Mouse (Mus musculus) Muller cell, postnatal 12 days (primary cell): Measurements from ENCODE around the gene Tmem138.
"Not testable (repeated sequence)": the region's sequence is repeated elsewhere in the genome, so short reads cannot be mapped to it uniquely, and the experiment has no call there.

ENCODE experiments used
- DNase-seq: peaks from one replicate; pipeline ENCODE4 v3.0.0-alpha.2; 2015; ENCODE audit errors: inconsistent ontology term

Gene Tmem138

GRCm38 (mm10) chr19:10569627-10570026 lies 7.5 kb downstream of the Tmem138 start:
- no peak for DNase-seq

GRCm38 (mm10) chr19:10565217-10565616 lies 11.9 kb downstream of the Tmem138 start:
- no peak for DNase-seq

GRCm38 (mm10) chr19:10564278-10564677 lies 12.9 kb downstream of the Tmem138 start:
- DNase-seq: no peak

GRCm38 (mm10) chr19:10562351-10562750 lies 14.8 kb downstream of the Tmem138 start:
- no peak for DNase-seq

- DNase-seq: peak; percentile 90
Measured at GRCm38 (mm10) chr19:10561558-10562314, 15.4 kb downstream of the Tmem138 start.

- no peak for DNase-seq
Measured at GRCm38 (mm10) chr19:10560108-10560507, 17.1 kb downstream of the Tmem138 start.

- DNase-seq: not testable (repeated sequence)
Measured at GRCm38 (mm10) chr19:10557837-10558375, 19.3 kb downstream of the Tmem138 start.

GRCm38 (mm10) chr19:10557430-10557829 lies 19.7 kb downstream of the Tmem138 start:
- no peak for DNase-seq

- no peak for DNase-seq
Measured at GRCm38 (mm10) chr19:10557001-10557400, 20.2 kb downstream of the Tmem138 start.

GRCm38 (mm10) chr19:10555624-10556510 lies 21.3 kb downstream of the Tmem138 start, which contains the start of gene Tmem216:
Tmem216 (minus strand) TSS chr19:10556238.
- DNase-seq: peak; percentile 77

GRCm38 (mm10) chr19:10539454-10539853 lies 37.7 kb downstream of the Tmem138 start:
- no peak for DNase-seq

- DNase-seq: no peak
Measured at GRCm38 (mm10) chr19:10530082-10530481, 47.1 kb downstream of the Tmem138 start.

GRCm38 (mm10) chr19:10525910-10526309 lies 51.3 kb downstream of the Tmem138 start, which contains the start of gene Sdhaf2:
Sdhaf2 (minus strand) TSS chr19:10526142.
- DNase-seq: peak; percentile 71

GRCm38 (mm10) chr19:10525106-10525901 lies 51.9 kb downstream of the Tmem138 start, which contains the start of gene Cpsf7:
Cpsf7 (plus strand) TSS chr19:10525266.
- peak; percentile 97 for DNase-seq

- no peak for DNase-seq
Measured at GRCm38 (mm10) chr19:10524784-10525105, 52.4 kb downstream of the Tmem138 start.

GRCm38 (mm10) chr19:10523483-10524080 lies 53.6 kb downstream of the Tmem138 start:
- DNase-seq: no peak

- DNase-seq: no peak
Measured at GRCm38 (mm10) chr19:10521926-10522325, 55.2 kb downstream of the Tmem138 start.
